Mouse (Mus musculus) liver, postnatal 0 days (tissue): ENCODE measurements at regions not wholly inside any gene's neighbourhood (a gene's known extent, or its start where the extent isn't known, plus 50 kb on each side); places are given as distances from the start of the nearest gene placed in this dataset.

Experiments used
- CTCF ChIP-seq: sonication (generic); IDR thresholded peaks from 2 replicates; pipeline ENCODE4 v1.5.1; 2016; ENCODE audit warnings: antibody characterized with exemption, low read depth
- EP300 ChIP-seq: IDR thresholded peaks from 2 replicates; pipeline ENCODE4 v1.6.1; 2016; ENCODE audit warnings: antibody characterized with exemption, low read depth, mild to moderate bottlenecking

DNA sequence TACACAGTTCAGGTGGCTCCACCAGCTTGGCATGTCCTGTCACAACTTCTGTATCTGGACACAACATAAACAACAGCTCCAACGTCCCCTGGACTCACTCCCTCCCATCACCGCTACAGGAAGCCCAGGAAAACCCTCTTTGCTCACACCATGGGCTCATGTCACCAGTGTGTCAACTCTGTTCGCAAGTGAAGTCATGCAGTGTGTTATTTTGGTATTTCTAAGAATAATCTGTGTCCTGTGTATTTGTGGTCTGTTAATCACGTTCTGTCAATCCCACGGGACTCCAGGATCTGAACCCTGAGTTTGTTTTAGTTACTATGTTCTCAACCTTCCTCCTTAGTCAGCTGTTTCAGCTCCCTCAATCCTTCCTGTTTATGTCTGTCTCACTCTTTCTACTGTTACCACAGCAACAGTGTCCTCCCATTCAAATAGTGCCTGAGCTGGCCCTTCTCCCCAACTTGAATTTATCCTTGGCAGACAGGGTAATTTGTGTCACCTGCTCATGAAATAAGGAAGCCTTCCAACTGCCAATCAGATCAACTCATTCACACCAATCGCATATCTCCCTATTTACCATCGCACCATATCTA, 64.5 kb upstream of the Trpc3 start:
- TF ChIP-seq CTCF (no peak), EP300 (no peak)
